Mouse (Mus musculus): ENCODE measurements around the gene Enpp3. TPM values are rescaled to one million over a fixed set of nuclear protein-coding genes. Genes with fewer than 3 reads are reported as not detected.
A peak's percentile ranks its signal among the peaks of the same experiment; 100 is the strongest.

The Enpp3 gene
- total RNA-seq (2021): under 1 TPM; 0.17 to 0.23 TPM

GRCm38 (mm10) chr10:24842676-24843075 lies at the start of gene Enpp3:
TSS of gene Enpp3 (minus strand) at chr10:24842823.
- no peak for DNase-seq (ENCODE audit: extremely low spot score in 1 of 2, low spot score in 1 of 2)

GRCm38 (mm10) chr10:24888343-24888742 lies 45.7 kb upstream of the Enpp3 start:
- no peak for DNase-seq (ENCODE audit: extremely low spot score in 1 of 2, low spot score in 1 of 2)

- no peak for DNase-seq (ENCODE audit: extremely low spot score in 1 of 2, low spot score in 1 of 2)
Measured at GRCm38 (mm10) chr10:24886008-24886407, 43.4 kb upstream of the Enpp3 start.

- no peak for DNase-seq (ENCODE audit: extremely low spot score in 1 of 2, low spot score in 1 of 2)
Measured at GRCm38 (mm10) chr10:24873624-24874023, 31.0 kb upstream of the Enpp3 start.

- peak; percentile 97 to 99 for DNase-seq (ENCODE audit: extremely low spot score in 1 of 2, low spot score in 1 of 2)
Measured at GRCm38 (mm10) chr10:24869760-24870290, 27.2 kb upstream of the Enpp3 start, which contains the start of gene Med23. TSS of gene Med23 (plus strand) at chr10:24869986.

GRCm38 (mm10) chr10:24864434-24864833 lies 21.8 kb upstream of the Enpp3 start:
- DNase-seq (ENCODE audit: extremely low spot score in 1 of 2, low spot score in 1 of 2): no peak

- no peak for DNase-seq (ENCODE audit: extremely low spot score in 1 of 2, low spot score in 1 of 2)
Measured at GRCm38 (mm10) chr10:24863146-24863545, 20.5 kb upstream of the Enpp3 start.

- no peak for DNase-seq (ENCODE audit: extremely low spot score in 1 of 2, low spot score in 1 of 2)
Measured at GRCm38 (mm10) chr10:24841998-24842397, 625 bp downstream of the Enpp3 start.

- no peak for DNase-seq (ENCODE audit: extremely low spot score in 1 of 2, low spot score in 1 of 2)
Measured at GRCm38 (mm10) chr10:24840795-24841194, 1.8 kb downstream of the Enpp3 start.

GRCm38 (mm10) chr10:24836366-24837038 lies 6.1 kb downstream of the Enpp3 start:
- DNase-seq (ENCODE audit: extremely low spot score in 1 of 2, low spot score in 1 of 2): no peak

GRCm38 (mm10) chr10:24835702-24836342 lies 6.8 kb downstream of the Enpp3 start:
- DNase-seq (ENCODE audit: extremely low spot score in 1 of 2, low spot score in 1 of 2): no peak

GRCm38 (mm10) chr10:24834634-24835371 lies 7.8 kb downstream of the Enpp3 start:
- DNase-seq (ENCODE audit: extremely low spot score in 1 of 2, low spot score in 1 of 2): no peak

- DNase-seq (ENCODE audit: extremely low spot score in 1 of 2, low spot score in 1 of 2): no peak
Measured at GRCm38 (mm10) chr10:24832306-24832705, 10.3 kb downstream of the Enpp3 start.

- no peak for DNase-seq (ENCODE audit: extremely low spot score in 1 of 2, low spot score in 1 of 2)
Measured at GRCm38 (mm10) chr10:24831377-24832095, 11.1 kb downstream of the Enpp3 start.

- no peak for DNase-seq (ENCODE audit: extremely low spot score in 1 of 2, low spot score in 1 of 2)
Measured at GRCm38 (mm10) chr10:24830448-24830847, 12.2 kb downstream of the Enpp3 start.

- no peak for DNase-seq (ENCODE audit: extremely low spot score in 1 of 2, low spot score in 1 of 2)
Measured at GRCm38 (mm10) chr10:24828136-24828535, 14.5 kb downstream of the Enpp3 start.

- no peak for DNase-seq (ENCODE audit: extremely low spot score in 1 of 2, low spot score in 1 of 2)
Measured at GRCm38 (mm10) chr10:24826130-24826529, 16.5 kb downstream of the Enpp3 start.

GRCm38 (mm10) chr10:24825456-24826081 lies 17.1 kb downstream of the Enpp3 start:
- no peak for DNase-seq (ENCODE audit: extremely low spot score in 1 of 2, low spot score in 1 of 2)

GRCm38 (mm10) chr10:24824621-24825020 lies 18.0 kb downstream of the Enpp3 start:
- DNase-seq (ENCODE audit: extremely low spot score in 1 of 2, low spot score in 1 of 2): no peak
